Mouse (Mus musculus) small intestine, adult 2 months (tissue): ENCODE data around the gene Cped1. TPM values are rescaled to one million over a fixed set of nuclear protein-coding genes. Genes with fewer than 3 reads are reported as not detected.

Experiments
- H3K27ac ChIP-seq: fragments of 200-500 bp; 2 replicates; pipeline ENCODE4 v1.5.1; 2012; ENCODE audit warnings: low read depth, low read length, control low read depth, inconsistent platforms; ENCODE audit not compliant: insufficient read depth
- H3K27me3 ChIP-seq: fragments of 200-500 bp; 2 replicates; pipeline ENCODE4 v1.6.1; 2012; ENCODE audit warnings: mild to moderate bottlenecking, moderate library complexity, low read length, inconsistent platforms; ENCODE audit not compliant: control insufficient read depth, insufficient read depth
- H3K36me3 ChIP-seq: fragments of 200-500 bp; 2 replicates; pipeline ENCODE4 v1.6.1; 2012; ENCODE audit warnings: mild to moderate bottlenecking, low read length, control low read depth, inconsistent platforms; ENCODE audit not compliant: control insufficient read depth, insufficient read depth
- H3K4me1 ChIP-seq: fragments of 200-500 bp; 2 replicates; pipeline ENCODE4 v1.6.1; 2012; ENCODE audit warnings: low read length, inconsistent platforms, mixed read lengths; ENCODE audit not compliant: control insufficient read depth, insufficient read depth, insufficient read length
- H3K4me3 ChIP-seq: fragments of 200-500 bp; 2 replicates; pipeline ENCODE4 v1.5.1; 2012; ENCODE audit warnings: low read depth, mild to moderate bottlenecking, control low read depth, inconsistent platforms, low read length, moderate library complexity
- CTCF ChIP-seq: fragments of 200-500 bp; IDR thresholded peaks from 2 replicates; pipeline ENCODE4 v1.5.1; 2012; ENCODE audit warnings: low read depth, mild to moderate bottlenecking, control low read depth, inconsistent platforms, low read length, moderate library complexity, mixed read lengths; ENCODE audit not compliant: insufficient replicate concordance, insufficient read length; ENCODE audit errors: extremely low read depth
- POLR2A ChIP-seq: fragments of 200-500 bp; IDR thresholded peaks from 2 replicates; pipeline ENCODE4 v1.6.1; 2012; ENCODE audit warnings: low read depth, mild to moderate bottlenecking, control low read depth, inconsistent platforms, low read length, moderate library complexity
- WGBS: fragments of 180-500 bp; shearing (Covaris S2); methylation state at CpG from one replicate; pipeline ENCODE4 v1.1.7; 2018; 5-methylcytosine and 5-hydroxymethylcytosine counted together
- polyA plus RNA-seq: library from polyadenylated mRNA; depleted of rRNA; stranded (reverse); fragments of >200 nt; gene quantifications from 2 replicates; pipeline ENCODE4 v1.2.3, GENCODE M21; 2012

Gene Cped1
- polyA plus RNA-seq, 1 experiment: 4.6 TPM

- H3K4me1 ChIP-seq: 0 out of 2 replicates have a peak, but pooled peaks cover 2% of the 10 kb centered on the region
- no peak for TF ChIP-seq POLR2A
- TF ChIP-seq CTCF: no peak
- no peak overlapping the region for H3K4me3 ChIP-seq
- no peaks in the 10 kb centered on the region for H3K27me3 ChIP-seq
- no peak overlapping the region for H3K27ac ChIP-seq
- WGBS: 69% methylated on average over 5 of the region's 5 CpGs
- H3K36me3 ChIP-seq: no peaks in the 10 kb centered on the region; the same call in 1 of the 2 replicates
Observed at GRCm38 (mm10) chr6:22086056-22086455, 100.3 kb downstream of the Cped1 start.

DNA sequence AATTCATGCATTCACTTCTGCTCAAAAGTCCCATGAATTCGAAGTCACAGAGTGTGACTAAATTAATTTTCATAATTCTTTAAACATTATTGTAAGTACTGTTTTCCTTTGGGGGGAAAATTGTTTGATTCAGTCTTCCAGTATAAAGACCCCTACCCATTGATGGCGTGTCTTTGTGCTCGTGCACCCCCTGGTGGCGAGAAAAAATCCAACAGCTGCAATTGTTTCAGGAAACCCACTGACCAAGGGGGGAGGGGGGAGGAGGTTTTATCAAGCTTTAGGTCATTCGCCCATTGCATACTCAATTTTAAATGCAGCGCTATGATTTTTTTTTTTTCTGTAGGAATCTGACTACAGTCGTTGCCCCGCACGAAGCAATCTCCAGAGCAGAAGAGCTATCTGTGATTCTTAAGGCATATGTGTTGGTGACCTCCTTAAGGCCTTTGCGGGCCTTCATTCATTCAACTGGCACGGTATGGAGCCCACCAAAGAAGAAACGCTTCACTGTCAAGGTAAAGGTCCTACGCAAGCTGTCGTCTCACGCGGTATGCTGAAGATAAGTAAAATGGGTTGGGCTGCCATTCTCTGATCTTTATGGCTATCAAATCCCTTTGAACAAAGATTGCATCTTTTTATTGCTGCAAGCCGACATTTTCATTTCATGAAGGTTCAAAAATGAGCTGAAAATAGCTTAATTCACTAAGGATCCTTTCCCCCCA is 102.8 kb downstream of the Cped1 start:
- 0 out of 2 replicates have a peak, but pooled peaks cover 2% of the 10 kb centered on the region for H3K4me1 ChIP-seq
- H3K27ac ChIP-seq: no peak overlapping the region
- no peaks in the 10 kb centered on the region for H3K27me3 ChIP-seq
- TF ChIP-seq POLR2A (no peak), CTCF (peak; percentile 70; the same call in 1 of the 2 replicates)
- 30% methylated on average over 17 of the region's 17 CpGs for WGBS
- H3K36me3 ChIP-seq: no peaks in the 10 kb centered on the region; the same call in 1 of the 2 replicates
- no peak overlapping the region for H3K4me3 ChIP-seq

- H3K4me1 ChIP-seq: 0 out of 2 replicates have a peak, but pooled peaks cover 2% of the 10 kb centered on the region
- TF ChIP-seq CTCF (no peak), POLR2A (no peak)
- no peak overlapping the region for H3K27ac ChIP-seq
- H3K4me3 ChIP-seq: no peak overlapping the region
- 24% methylated on average over 5 of the region's 5 CpGs for WGBS
- no peaks in the 10 kb centered on the region; the same call in 1 of the 2 replicates for H3K36me3 ChIP-seq
- no peaks in the 10 kb centered on the region for H3K27me3 ChIP-seq
Observed at GRCm38 (mm10) chr6:22091773-22092172, 106.1 kb downstream of the Cped1 start.

GRCm38 (mm10) chr6:22093792-22094191 is 108.1 kb downstream of the Cped1 start:
- TF ChIP-seq POLR2A (no peak), CTCF (no peak)
- no peak overlapping the region for H3K27ac ChIP-seq
- 90% methylated on average over 5 of the region's 5 CpGs for WGBS
- H3K36me3 ChIP-seq: no peaks in the 10 kb centered on the region; the same call in 1 of the 2 replicates
- H3K4me3 ChIP-seq: no peak overlapping the region
- no peaks in the 10 kb centered on the region for H3K27me3 ChIP-seq
- H3K4me1 ChIP-seq: no peaks in the 10 kb centered on the region

GRCm38 (mm10) chr6:22097709-22098108 is 112.0 kb downstream of the Cped1 start:
- no peak overlapping the region for H3K27ac ChIP-seq

DNA sequence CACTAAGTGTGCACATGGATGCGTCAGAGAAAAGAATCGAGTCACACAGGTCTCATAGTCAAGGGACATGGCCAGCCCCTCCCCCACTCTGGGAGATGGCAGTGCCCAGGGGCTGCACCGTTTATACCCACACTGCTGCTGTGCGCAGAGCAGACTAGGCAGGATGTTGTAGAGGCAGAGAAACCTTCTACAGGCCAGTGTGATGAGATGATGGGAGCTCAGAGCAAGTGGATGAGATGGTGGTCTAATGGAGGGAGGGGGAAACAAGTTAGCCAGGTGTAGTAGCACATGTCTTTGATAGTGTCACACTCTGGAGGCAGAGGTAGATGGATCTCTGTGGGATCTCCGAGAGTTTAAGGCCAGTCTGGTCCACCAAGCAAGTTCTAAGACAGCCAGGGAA is 114.1 kb downstream of the Cped1 start:
- TF ChIP-seq CTCF (no peak), POLR2A (no peak)
- no peaks in the 10 kb centered on the region for H3K36me3 ChIP-seq
- peaks cover 4% of the 10 kb centered on the region; the same call in 1 of the 2 replicates for H3K4me1 ChIP-seq
- H3K27me3 ChIP-seq: no peaks in the 10 kb centered on the region
- 89% methylated on average over 4 of the region's 5 CpGs for WGBS
- no peak overlapping the region for H3K4me3 ChIP-seq
- no peak overlapping the region for H3K27ac ChIP-seq

More at GRCm38 (mm10) chr6:22097709-22098108, 112.0 kb downstream of the Cped1 start:
- WGBS: 28% methylated on average over 2 of the region's 2 CpGs
- H3K27me3 ChIP-seq: no peaks in the 10 kb centered on the region
- TF ChIP-seq CTCF: no peak
- TF ChIP-seq POLR2A: no peak
- H3K36me3 ChIP-seq: no peaks in the 10 kb centered on the region
- H3K4me1 ChIP-seq: peaks cover 4% of the 10 kb centered on the region; the same call in 1 of the 2 replicates
- no peak overlapping the region for H3K4me3 ChIP-seq

DNA sequence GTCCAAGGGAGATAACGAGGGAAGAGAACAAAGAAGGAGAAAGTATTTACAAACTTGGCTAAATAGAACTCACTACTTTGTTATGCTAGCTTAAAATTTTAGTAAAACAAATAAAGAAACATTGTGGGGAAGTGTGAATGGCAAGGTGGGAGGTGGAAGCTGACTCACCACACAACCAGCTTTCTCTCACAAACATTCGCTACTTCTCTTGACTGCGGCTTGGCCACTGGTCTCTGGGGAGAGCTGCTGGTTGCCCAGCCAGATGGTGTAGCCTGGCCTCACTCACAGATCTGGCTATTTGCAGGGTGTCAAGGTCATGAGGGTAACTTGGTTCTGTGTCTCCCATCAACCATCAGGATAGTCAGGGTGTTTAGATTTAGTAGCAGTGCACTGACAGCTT is 116.2 kb downstream of the Cped1 start:
- WGBS: 82% methylated on average over 3 of the region's 3 CpGs
- no peak for TF ChIP-seq CTCF
- no peak for TF ChIP-seq POLR2A
- Histone ChIP-seq H3K4me1 (peaks cover 4% of the 10 kb centered on the region; the same call in 1 of the 2 replicates), H3K36me3 (no peaks in the 10 kb centered on the region), H3K4me3 (no peak overlapping the region), H3K27ac (no peak overlapping the region), H3K27me3 (no peaks in the 10 kb centered on the region)
